Mouse (Mus musculus): ENCODE results near the gene Adat2.

Gene Adat2

DNA sequence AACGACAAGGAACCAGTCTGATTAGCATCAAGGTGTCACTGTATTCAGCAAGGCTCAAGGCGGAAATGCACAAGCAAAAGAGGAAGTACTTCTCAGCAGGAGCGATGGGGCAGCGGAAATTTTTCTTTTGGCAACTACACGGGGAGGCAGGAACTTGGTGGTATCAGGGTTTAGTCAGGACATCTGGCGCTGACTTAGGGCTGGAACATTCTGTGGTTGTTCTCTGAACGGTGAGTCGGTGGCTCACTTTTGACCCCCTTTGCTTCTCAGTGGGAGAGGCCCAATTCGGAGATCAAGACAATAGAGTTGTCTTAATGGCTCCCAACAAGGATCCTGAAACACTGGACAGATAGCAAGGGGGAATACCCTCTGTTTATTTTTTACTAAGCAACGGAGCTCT, 39.5 kb downstream of the Adat2 start:
- in situ Hi-C loops (cut with MboI, MseI), result no loop called here

DNA sequence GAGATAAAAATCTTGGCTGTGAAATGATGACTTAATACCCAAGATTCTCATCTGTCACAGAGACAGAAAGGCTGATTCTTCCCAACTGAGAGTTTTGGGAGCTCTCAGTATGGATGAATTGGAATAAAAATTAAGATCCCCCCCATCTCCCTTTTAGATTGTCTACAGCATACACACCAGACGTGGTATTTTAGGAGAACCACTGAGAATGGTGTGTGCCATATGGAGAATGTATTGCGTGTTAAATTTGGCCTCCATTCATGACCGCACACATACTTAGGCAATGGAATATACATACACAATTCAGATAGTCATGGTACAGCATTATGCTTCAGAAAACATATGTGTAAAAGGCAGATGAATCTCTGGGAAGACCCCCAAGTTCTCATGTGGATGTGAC, 40.8 kb downstream of the Adat2 start:
- in situ Hi-C loops (cut with MboI, MseI), result no loop called here

DNA sequence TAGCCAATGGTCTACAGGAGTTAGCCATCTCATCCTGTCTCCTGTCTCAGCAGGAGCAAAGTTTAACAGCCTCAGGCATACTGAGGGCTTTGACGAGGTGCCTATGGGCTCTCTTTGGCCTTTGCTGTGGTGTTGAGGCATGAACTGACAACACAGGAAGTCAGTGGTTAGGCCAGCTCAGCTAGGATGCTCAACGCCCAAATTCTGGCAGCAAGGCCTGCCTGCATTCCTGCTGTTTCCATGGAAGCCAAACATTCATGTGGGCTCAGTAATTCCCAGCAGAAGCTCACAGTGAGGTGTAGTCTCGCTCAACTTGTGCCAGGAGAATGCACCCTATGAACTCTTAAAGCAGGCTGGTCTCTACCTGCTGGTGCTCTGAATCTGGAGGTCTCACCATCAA, 43.4 kb downstream of the Adat2 start:
- in situ Hi-C loops (cut with MboI, MseI), result no loop called here

DNA sequence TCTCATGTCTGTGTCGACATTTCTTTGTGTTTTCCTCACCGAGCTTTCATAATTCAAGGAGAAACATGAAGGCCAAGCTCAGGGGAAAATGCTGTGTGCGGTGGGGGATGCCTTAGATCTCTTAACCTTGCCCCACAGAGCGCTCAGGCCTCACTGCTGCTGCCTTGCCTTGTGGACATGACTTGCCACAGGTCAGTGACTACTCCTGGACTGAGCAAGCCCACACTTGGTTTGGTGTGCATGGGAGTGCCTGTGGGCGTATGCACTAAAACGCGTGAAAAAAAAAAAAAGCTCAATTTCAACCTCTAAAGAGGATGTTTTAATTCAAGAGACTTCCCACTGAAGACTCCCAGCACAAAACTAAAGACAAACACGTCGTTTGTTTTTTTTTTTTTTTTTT, 44.2 kb downstream of the Adat2 start:
- in situ Hi-C loops (cut with MboI, MseI), result no loop called here

GRCm38 (mm10) chr10:13597491-13597890, 44.8 kb downstream of the Adat2 start:
- in situ Hi-C loops (cut with MboI, MseI), result no loop called here

GRCm38 (mm10) chr10:13600926-13601325, 48.2 kb downstream of the Adat2 start:
- in situ Hi-C loops (cut with MboI, MseI), result no loop called here
